Mouse (Mus musculus): ENCODE results near the gene Mep1a.

- TF ChIP-seq CTCF (IDR thresholded peaks at IDR 0.05; ENCODE audit: borderline replicate concordance, control insufficient read depth, extremely low read depth, insufficient read depth, low read length, poor library complexity) = no peak
- no peak for TF ChIP-seq POLR2A (IDR thresholded peaks at IDR 0.05; ENCODE audit: control insufficient read depth, extremely low read depth, insufficient read depth, low read length, poor library complexity)
Observed at GRCm38 (mm10) chr17:43451216-43451615, 51.4 kb downstream of the Mep1a start.

Measured in thymus, adult 2 months (tissue).